8 mouse cellular contexts compared by ENCODE assay signal in genomic region chr12:84174871-84175270, GRCm38 (mm10). TPM values are rescaled to one million over a fixed set of nuclear protein-coding genes. Genes with fewer than 3 reads are reported as not detected.
A peak's percentile ranks its signal among the peaks of the same experiment; 100 is the strongest.
DNase-seq lines count a peak whose midpoint lies in the region; ATAC-seq and TF ChIP-seq lines count a peak whose summit lies in the region.

No protein-coding gene starts in this region.

- no peak for TF ChIP-seq CTCF in midbrain, postnatal 0 days (IDR thresholded peaks at IDR 0.05)

- H3K4me3 ChIP-seq in forebrain, embryonic 11.5 days (ENCODE audit: low read depth, low read length), result no peak overlapping the region
- H3K4me3 ChIP-seq in forebrain, embryonic 16.5 days (replicated peaks; ENCODE audit: low read length), result no peak overlapping the region
- H3K4me3 ChIP-seq in embryonic facial prominence, embryonic 15.5 days (replicated peaks), result no peak overlapping the region
- H3K4me3 ChIP-seq in limb, embryonic 12.5 days (replicated peaks), result no peak overlapping the region
- no peak overlapping the region for H3K4me3 ChIP-seq in midbrain, postnatal 0 days (ENCODE audit: low read depth, low read length)

- intact Hi-C loops in heart, postnatal 36 days (cut with DNase I), result loop anchor here (1.0 kb wide), 1 partner anchor 44 kb away; no protein-coding TSS in a partner anchor
- intact Hi-C loops in left cerebral cortex, postnatal 4 days (cut with DNase I), result no loop called here

- H3K4me1 ChIP-seq in forebrain, embryonic 11.5 days (replicated peaks; ENCODE audit: control insufficient read depth, insufficient read depth, low read length), result peaks cover 22% of the 10 kb centered on the region
- H3K4me1 ChIP-seq in forebrain, embryonic 16.5 days (replicated peaks; ENCODE audit: control insufficient read depth, insufficient read depth, low read length), result peaks cover 26% of the 10 kb centered on the region
- peaks cover 71% of the 10 kb centered on the region for H3K4me1 ChIP-seq in embryonic facial prominence, embryonic 15.5 days
- H3K4me1 ChIP-seq in limb, embryonic 12.5 days (replicated peaks), result peaks cover 57% of the 10 kb centered on the region
- peaks cover 18% of the 10 kb centered on the region for H3K4me1 ChIP-seq in midbrain, postnatal 0 days (ENCODE audit: insufficient read depth, low read length)

- no peak overlapping the region for H3K4me2 ChIP-seq in forebrain, embryonic 11.5 days (ENCODE audit: low read depth, low read length, severe bottlenecking)
- H3K4me2 ChIP-seq in forebrain, embryonic 16.5 days (ENCODE audit: low read length), result no peak overlapping the region
- peak overlapping the region; percentile 69 for H3K4me2 ChIP-seq in embryonic facial prominence, embryonic 15.5 days (replicated peaks)
- H3K4me2 ChIP-seq in limb, embryonic 12.5 days, result peak overlapping the region; percentile 74; the same call in 1 of the 2 replicates
- no peak overlapping the region for H3K4me2 ChIP-seq in midbrain, postnatal 0 days (ENCODE audit: low read depth, low read length, poor library complexity, severe bottlenecking)

- WGBS in forebrain, embryonic 11.5 days, result 87% methylated on average over 6 of the region's 6 CpGs
- 81% methylated on average over 6 of the region's 6 CpGs for WGBS in forebrain, embryonic 16.5 days
- 49% methylated on average over 6 of the region's 6 CpGs for WGBS in embryonic facial prominence, embryonic 15.5 days
- 80% methylated on average over 6 of the region's 6 CpGs for WGBS in limb, embryonic 12.5 days
- 84% methylated on average over 6 of the region's 6 CpGs for WGBS in midbrain, postnatal 0 days

- ATAC-seq in forebrain, embryonic 11.5 days (replicated peaks; ENCODE audit: low FRiP score), result no peak
- ATAC-seq in forebrain, embryonic 16.5 days, result no peak
- ATAC-seq in embryonic facial prominence, embryonic 15.5 days (ENCODE audit: insufficient number of reproducible peaks, low FRiP score, low TSS enrichment, low read depth), result no peak
- no peak for ATAC-seq in limb, embryonic 12.5 days (ENCODE audit: insufficient number of reproducible peaks, insufficient read depth, low FRiP score, low TSS enrichment, low read depth)
- no peak for ATAC-seq in midbrain, postnatal 0 days (ENCODE audit: low FRiP score)

- H3K27me3 ChIP-seq in forebrain, embryonic 11.5 days (ENCODE audit: control insufficient read depth, insufficient read depth, low read length), result no peaks in the 10 kb centered on the region
- no peaks in the 10 kb centered on the region for H3K27me3 ChIP-seq in forebrain, embryonic 16.5 days (replicated peaks; ENCODE audit: control insufficient read depth, insufficient read depth, low read length)
- no peaks in the 10 kb centered on the region for H3K27me3 ChIP-seq in embryonic facial prominence, embryonic 15.5 days
- no peaks in the 10 kb centered on the region for H3K27me3 ChIP-seq in limb, embryonic 12.5 days
- H3K27me3 ChIP-seq in midbrain, postnatal 0 days (ENCODE audit: insufficient read depth, low read length), result no peaks in the 10 kb centered on the region

- peak; percentile 51 for DNase-seq in forebrain, embryonic 11.5 days (ENCODE audit: low spot score)
- peak; percentile 75 to 79 for DNase-seq in heart, postnatal 36 days
- DNase-seq in midbrain, postnatal 0 days (ENCODE audit: low spot score), result no peak
- no peak for DNase-seq in T-cell, adult 2 months (ENCODE audit: low spot score)
- DNase-seq in left cerebral cortex, postnatal 4 days, result no peak

- no peak overlapping the region for H3K9ac ChIP-seq in forebrain, embryonic 11.5 days (ENCODE audit: low read length)
- H3K9ac ChIP-seq in forebrain, embryonic 16.5 days (replicated peaks; ENCODE audit: low read depth, low read length), result no peak overlapping the region
- H3K9ac ChIP-seq in embryonic facial prominence, embryonic 15.5 days, result no peak overlapping the region
- H3K9ac ChIP-seq in limb, embryonic 12.5 days (replicated peaks), result no peak overlapping the region
- no peak overlapping the region for H3K9ac ChIP-seq in midbrain, postnatal 0 days (replicated peaks; ENCODE audit: low read length, poor library complexity, severe bottlenecking)

- no peak overlapping the region for H3K27ac ChIP-seq in forebrain, embryonic 11.5 days (ENCODE audit: low read depth, low read length)
- H3K27ac ChIP-seq in forebrain, embryonic 16.5 days (ENCODE audit: low read length), result no peak overlapping the region
- H3K27ac ChIP-seq in embryonic facial prominence, embryonic 15.5 days (replicated peaks), result peak overlapping the region; percentile 97
- H3K27ac ChIP-seq in limb, embryonic 12.5 days, result no peak overlapping the region
- peak overlapping the region; percentile 89; the same call in 1 of the 2 replicates for H3K27ac ChIP-seq in midbrain, postnatal 0 days (ENCODE audit: low read depth, low read length)

- H3K9me3 ChIP-seq in forebrain, embryonic 11.5 days (ENCODE audit: control insufficient read depth, low read length), result no peaks in the 10 kb centered on the region
- no peaks in the 10 kb centered on the region for H3K9me3 ChIP-seq in forebrain, embryonic 16.5 days (ENCODE audit: control insufficient read depth, low read length)
- H3K9me3 ChIP-seq in embryonic facial prominence, embryonic 15.5 days (replicated peaks), result no peaks in the 10 kb centered on the region
- H3K9me3 ChIP-seq in limb, embryonic 12.5 days, result no peaks in the 10 kb centered on the region
- no peaks in the 10 kb centered on the region for H3K9me3 ChIP-seq in midbrain, postnatal 0 days (ENCODE audit: low read length)

- peaks cover 4% of the 10 kb centered on the region; the same call in 1 of the 2 replicates for H3K36me3 ChIP-seq in forebrain, embryonic 11.5 days (ENCODE audit: control insufficient read depth, insufficient read depth, low read length)
- H3K36me3 ChIP-seq in forebrain, embryonic 16.5 days (ENCODE audit: control insufficient read depth, insufficient read depth), result 0 out of 2 replicates have a peak, but pooled peaks cover 3% of the 10 kb centered on the region
- peaks cover 33% of the 10 kb centered on the region for H3K36me3 ChIP-seq in embryonic facial prominence, embryonic 15.5 days
- H3K36me3 ChIP-seq in limb, embryonic 12.5 days, result peaks cover 38% of the 10 kb centered on the region
- H3K36me3 ChIP-seq in midbrain, postnatal 0 days (ENCODE audit: insufficient read depth, low read length), result peaks cover 18% of the 10 kb centered on the region

RNA-seq across cellular contexts. Expression of gene Pnma1, which starts 26.6 kb away (rescaled TPM):
- polyA plus RNA-seq in forebrain, embryonic 11.5 days (2014; fragmentation: Nextera tagmentation; extraction: Ambion mirVana), result 1.9 and 2.8 TPM in 2 replicates
- polyA plus RNA-seq in forebrain, embryonic 16.5 days (2015; fragmentation: Nextera tagmentation; extraction: Ambion mirVana), result 5.3 and 7.2 TPM in 2 replicates
- polyA plus RNA-seq in embryonic facial prominence, embryonic 15.5 days (2015; fragmentation: Nextera tagmentation; extraction: Ambion mirVana), result 1.8 and 3.0 TPM in 2 replicates
- under 1 TPM; 0.11 to 0.22 TPM for total RNA-seq in heart, postnatal 36 days (2021)
- 1.2 and 1.3 TPM in 2 replicates for polyA plus RNA-seq in limb, embryonic 12.5 days (2016; fragmentation: Nextera tagmentation; extraction: Ambion mirVana)
- total RNA-seq in midbrain, postnatal 0 days (2014; rRNA removed), result 6.0 and 8.1 TPM in 2 replicates
- polyA plus RNA-seq in midbrain, postnatal 0 days (2015; fragmentation: Nextera tagmentation; extraction: Ambion mirVana), result 8.2 and 8.9 TPM in 2 replicates
- total RNA-seq in left cerebral cortex, postnatal 4 days (2021), result 10 to 100 TPM; 11.0 to 11.1 TPM

RNA-seq across cellular contexts. Expression of gene Elmsan1, which starts 43.8 kb away (rescaled TPM):
- polyA plus RNA-seq in forebrain, embryonic 11.5 days (2014; fragmentation: Nextera tagmentation; extraction: Ambion mirVana), result 7.6 and 9.6 TPM in 2 replicates
- 3.8 and 4.4 TPM in 2 replicates for polyA plus RNA-seq in forebrain, embryonic 16.5 days (2015; fragmentation: Nextera tagmentation; extraction: Ambion mirVana)
- polyA plus RNA-seq in embryonic facial prominence, embryonic 15.5 days (2015; fragmentation: Nextera tagmentation; extraction: Ambion mirVana), result 15.4 and 15.9 TPM in 2 replicates
- total RNA-seq in heart, postnatal 36 days (2021), result 10 to 100 TPM; 15.6 to 15.9 TPM
- polyA plus RNA-seq in limb, embryonic 12.5 days (2016; fragmentation: Nextera tagmentation; extraction: Ambion mirVana), result 7.0 and 8.6 TPM in 2 replicates
- 8.5 and 15.6 TPM in 2 replicates for total RNA-seq in midbrain, postnatal 0 days (2014; rRNA removed)
- 2.0 and 3.0 TPM in 2 replicates for polyA plus RNA-seq in midbrain, postnatal 0 days (2015; fragmentation: Nextera tagmentation; extraction: Ambion mirVana)
- total RNA-seq in left cerebral cortex, postnatal 4 days (2021), result 10 to 100 TPM; 12.9 to 14.9 TPM

Comparison
In these comparisons a context has a peak if more than half of its experiments do, and no peak if none do; other contexts are left out.
1. DNase-seq: peak in forebrain, embryonic 11.5 days (single experiment) and heart, postnatal 36 days (2 of 2); none in midbrain, postnatal 0 days (single experiment), T-cell, adult 2 months (single experiment) and left cerebral cortex, postnatal 4 days (single experiment).
2. H3K27ac ChIP-seq: peak in embryonic facial prominence, embryonic 15.5 days (single experiment) and midbrain, postnatal 0 days (single experiment); none in forebrain, embryonic 11.5 days (single experiment), forebrain, embryonic 16.5 days (single experiment) and limb, embryonic 12.5 days (single experiment).
3. H3K4me2 ChIP-seq: peak in embryonic facial prominence, embryonic 15.5 days (single experiment) and limb, embryonic 12.5 days (single experiment); none in forebrain, embryonic 11.5 days (single experiment), forebrain, embryonic 16.5 days (single experiment) and midbrain, postnatal 0 days (single experiment).